Mouse (Mus musculus) CH12.LX (cell line): Measurements from ENCODE around the gene Wdr90.

ENCODE experiments used
- CTCF ChIP-seq, 2 experiments: IDR thresholded peaks in 1 of 2; conservative IDR thresholded peaks in 1 of 2; 2 replicates each; pipeline ENCODE4 v1.5.1; 2011 to 2012; ENCODE audit warnings: low read depth in 2 of 2, low read length in 2 of 2, improper control_type of control experiment in 1 of 2, inconsistent platforms in 1 of 2, mild to moderate bottlenecking in 1 of 2, moderate library complexity in 1 of 2
- EP300 ChIP-seq: IDR thresholded peaks from 2 replicates; pipeline ENCODE4 v1.6.1; 2011; ENCODE audit warnings: low read length, improper control_type of control experiment
- GABPA ChIP-seq: IDR thresholded peaks from 2 replicates; pipeline ENCODE4 v1.6.1; 2012; ENCODE audit warnings: low read depth, low read length, improper control_type of control experiment, inconsistent platforms; ENCODE audit not compliant: insufficient replicate concordance
- NELFE ChIP-seq: IDR thresholded peaks from 2 replicates; pipeline ENCODE4 v1.6.1; 2011; ENCODE audit warnings: low read depth, low read length, improper control_type of control experiment
- POLR2A ChIP-seq: IDR thresholded peaks from 2 replicates; pipeline ENCODE4 v1.6.1; 2011; ENCODE audit warnings: low read depth, mild to moderate bottlenecking, improper control_type of control experiment, low read length
- TCF12 ChIP-seq: IDR thresholded peaks from 2 replicates; pipeline ENCODE4 v1.6.1; 2014; ENCODE audit warnings: low read depth, mild to moderate bottlenecking, inconsistent platforms, low read length, improper control_type of control experiment

GRCm38 (mm10) chr17:25883268-25883667 lies 22.0 kb upstream of the Wdr90 start:
- no peak for TF ChIP-seq TCF12
- TF ChIP-seq CTCF (conservative IDR thresholded peaks at IDR 0.05 in 1 of 2, IDR thresholded peaks at IDR 0.05 in 1 of 2; ENCODE audit: low read depth in 2 of 2, low read length in 2 of 2), result no peak
- TF ChIP-seq POLR2A, result no peak
- TF ChIP-seq EP300, result no peak
- TF ChIP-seq GABPA, result no peak
- no peak for TF ChIP-seq NELFE
